Mouse (Mus musculus) thymus, postnatal 25 days (tissue): ENCODE measurements around the gene Cep72.
"Not testable (repeated sequence)": the region's sequence is repeated elsewhere in the genome, so short reads cannot be mapped to it uniquely, and the experiment has no call there.

ENCODE experiments used
- DNase-seq: peaks from one replicate; pipeline ENCODE4 v3.0.0; 2022

The Cep72 gene

DNA sequence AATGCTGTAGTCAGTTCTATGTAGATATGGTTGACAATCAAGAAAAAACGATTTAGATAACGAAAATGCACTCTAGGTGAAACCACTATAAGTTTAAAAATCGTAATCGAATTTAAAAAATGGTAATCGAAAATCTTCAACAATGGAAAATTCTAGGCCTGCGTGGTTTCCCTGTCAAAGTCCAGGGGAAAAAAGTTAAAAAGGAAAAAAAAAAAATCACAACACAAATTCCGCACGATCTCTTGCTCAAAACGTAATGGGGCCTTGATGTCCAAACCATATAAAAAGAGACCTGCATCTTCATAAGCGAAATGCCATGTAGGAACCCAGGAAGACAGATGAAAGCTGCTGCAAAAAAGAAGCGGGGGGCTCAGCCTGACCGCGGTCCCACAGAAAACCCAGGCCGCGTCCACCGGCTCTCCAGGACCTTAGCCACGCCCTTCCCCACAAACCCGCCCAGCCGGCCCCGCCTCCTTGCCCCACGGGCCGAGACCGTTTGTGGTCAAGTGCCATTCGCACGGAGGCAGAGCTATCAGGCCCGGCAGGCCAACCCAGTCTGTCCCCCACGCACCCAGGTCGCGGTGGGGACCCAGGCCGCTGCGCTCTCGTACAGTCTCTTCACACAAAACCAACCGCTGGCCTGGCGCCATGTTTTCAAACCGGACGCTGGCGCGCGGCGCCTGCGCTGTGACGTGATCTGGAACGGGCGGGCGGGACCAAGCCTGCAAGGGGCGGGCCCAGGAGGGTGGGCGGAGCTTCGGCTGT lies at the start of gene Cep72:
TSS of gene Cep72 (minus strand) at position 687 of the 765 bp plus-strand sequence.
- peak; percentile 93 for DNase-seq

GRCm38 (mm10) chr13:74107410-74107809 lies 45.3 kb upstream of the Cep72 start:
- DNase-seq, result no peak

DNA sequence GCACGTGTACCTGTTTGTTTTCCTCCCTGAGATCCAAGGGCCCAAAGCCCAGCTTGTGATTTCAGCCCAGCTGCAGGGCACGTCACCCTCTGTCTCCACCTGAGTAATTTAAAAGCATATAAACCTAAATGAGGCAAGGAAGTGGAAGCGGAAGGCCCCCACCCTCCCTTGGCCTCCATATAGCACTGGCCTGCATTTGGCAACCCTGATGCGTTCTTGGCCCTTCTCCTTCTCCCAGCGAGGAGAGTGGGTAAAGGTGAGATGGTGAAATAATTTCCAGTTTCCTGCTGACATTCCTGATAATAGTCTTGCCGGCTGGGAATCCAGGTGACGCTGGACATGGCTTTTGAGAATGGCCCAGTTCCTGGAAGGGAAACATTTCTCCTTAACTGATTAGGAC lies 42.3 kb upstream of the Cep72 start:
- no peak for DNase-seq

DNA sequence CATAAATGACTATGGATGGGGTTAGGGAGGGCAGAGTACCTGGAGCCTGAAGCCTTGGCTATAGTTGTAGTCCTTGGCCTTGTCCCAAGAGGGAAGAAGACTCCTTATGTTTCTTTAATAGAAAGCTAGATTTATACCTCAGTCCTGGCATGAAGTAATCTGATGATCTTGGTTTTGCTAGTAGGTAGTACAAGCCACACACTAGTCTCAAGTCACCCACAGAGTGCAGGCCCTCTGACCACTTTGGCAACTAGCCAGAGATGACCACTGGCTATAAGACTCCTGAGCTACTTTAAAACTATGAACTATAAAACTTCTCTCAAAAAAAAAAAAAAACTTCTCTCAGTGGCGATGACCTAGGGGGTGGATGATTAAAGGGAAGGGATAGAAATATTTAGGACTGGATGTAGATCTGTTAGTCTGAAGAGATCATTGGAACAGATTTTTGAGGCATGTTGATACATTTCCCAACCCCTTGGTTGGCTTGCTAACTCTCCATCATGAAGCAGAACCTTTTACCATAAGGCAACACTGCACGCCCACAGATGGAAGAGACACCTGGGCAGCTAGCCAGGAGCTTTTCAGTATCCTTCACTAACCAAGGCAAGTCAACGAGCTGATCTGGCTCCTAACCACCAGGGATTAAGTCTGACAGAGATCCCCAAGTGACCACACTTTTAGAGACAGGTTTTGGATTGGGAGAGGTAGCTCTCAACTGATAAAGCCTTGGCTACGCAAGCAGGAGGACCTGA lies 40.9 kb upstream of the Cep72 start:
- no peak for DNase-seq

DNA sequence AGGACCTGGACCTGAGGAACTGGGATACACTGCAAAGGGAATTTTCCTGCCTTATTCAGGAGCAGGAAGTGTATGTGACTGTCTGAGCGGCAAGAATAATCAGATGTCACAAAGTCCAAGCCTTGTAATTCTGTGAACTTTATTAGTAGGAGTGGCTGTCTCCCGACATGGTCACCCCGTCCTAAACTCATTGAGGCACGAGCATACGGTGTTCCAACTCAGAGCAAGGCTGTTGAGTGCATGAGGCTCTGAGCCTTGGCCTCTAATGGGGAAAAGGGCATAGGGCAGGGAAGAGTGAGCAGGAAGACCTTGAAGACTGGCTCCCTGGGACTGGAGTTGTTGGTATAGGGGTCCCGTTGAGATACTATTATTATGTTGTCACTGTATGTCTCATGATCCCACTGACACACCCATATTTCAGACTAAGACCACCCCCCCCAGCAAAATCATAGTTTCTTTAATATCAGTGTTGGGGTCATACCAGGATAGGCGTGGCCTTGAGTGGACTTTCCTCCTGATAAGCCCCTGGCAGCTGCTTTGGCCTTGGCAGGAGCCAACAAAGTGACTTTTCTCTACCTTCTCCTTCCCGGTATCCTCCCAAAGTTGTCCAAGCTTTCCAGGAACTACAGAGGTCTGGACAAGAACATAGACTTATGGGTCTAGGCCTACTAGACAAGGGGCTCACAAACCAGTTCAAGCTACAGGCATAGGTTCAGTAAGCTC lies 40.2 kb upstream of the Cep72 start:
- DNase-seq, result no peak

GRCm38 (mm10) chr13:74098913-74099312 lies 36.8 kb upstream of the Cep72 start:
- DNase-seq, result no peak

- peak; percentile 42 for DNase-seq
Measured at GRCm38 (mm10) chr13:74096715-74097363, 34.7 kb upstream of the Cep72 start.

DNA sequence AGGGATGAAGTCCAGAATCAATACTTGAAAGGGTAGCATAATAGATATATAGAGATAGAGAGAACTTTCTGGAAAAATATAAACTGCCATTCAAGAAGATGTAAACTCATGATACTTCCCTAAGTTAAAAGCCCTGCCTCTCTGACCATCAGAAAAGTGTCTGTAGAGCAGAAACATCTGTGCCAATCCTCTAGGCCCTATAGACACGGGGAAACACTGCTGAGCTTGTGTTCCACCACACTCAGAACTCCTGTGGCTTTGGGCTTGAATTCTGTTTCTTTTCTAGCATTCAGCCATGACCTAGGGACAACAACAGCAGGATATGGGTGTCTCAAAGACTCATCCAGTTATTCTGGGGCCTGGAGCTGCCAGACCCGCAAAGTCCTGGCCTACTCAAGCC lies 33.8 kb upstream of the Cep72 start:
- no peak for DNase-seq

DNA sequence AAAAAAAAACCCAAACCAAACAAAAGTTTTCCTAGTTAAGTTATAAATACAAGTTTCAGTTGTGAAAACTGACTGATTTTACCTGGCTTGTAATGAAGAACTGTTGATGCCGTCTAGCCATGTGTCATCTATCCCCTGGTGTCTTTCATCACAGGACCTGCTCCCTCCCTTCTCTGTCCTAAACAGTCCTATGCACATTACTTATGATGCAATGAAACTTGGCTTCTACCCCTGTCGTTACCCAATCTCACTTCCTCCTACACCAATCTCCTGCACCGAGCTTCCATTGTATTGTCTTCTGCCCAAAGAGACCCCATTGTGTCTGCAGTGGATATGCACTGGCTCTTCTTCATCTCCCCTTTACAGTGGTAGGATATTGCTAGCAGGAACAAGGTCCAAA lies 28.2 kb upstream of the Cep72 start:
- DNase-seq, result no peak

GRCm38 (mm10) chr13:74073369-74073768 lies 11.3 kb upstream of the Cep72 start:
- no peak for DNase-seq

- DNase-seq, result no peak
Measured at GRCm38 (mm10) chr13:74071714-74072113, 9.6 kb upstream of the Cep72 start.

- not testable (repeated sequence) for DNase-seq
Measured at GRCm38 (mm10) chr13:74071244-74071643, 9.1 kb upstream of the Cep72 start.

- no peak for DNase-seq
Measured at GRCm38 (mm10) chr13:74066576-74066975, 4.5 kb upstream of the Cep72 start.

DNA sequence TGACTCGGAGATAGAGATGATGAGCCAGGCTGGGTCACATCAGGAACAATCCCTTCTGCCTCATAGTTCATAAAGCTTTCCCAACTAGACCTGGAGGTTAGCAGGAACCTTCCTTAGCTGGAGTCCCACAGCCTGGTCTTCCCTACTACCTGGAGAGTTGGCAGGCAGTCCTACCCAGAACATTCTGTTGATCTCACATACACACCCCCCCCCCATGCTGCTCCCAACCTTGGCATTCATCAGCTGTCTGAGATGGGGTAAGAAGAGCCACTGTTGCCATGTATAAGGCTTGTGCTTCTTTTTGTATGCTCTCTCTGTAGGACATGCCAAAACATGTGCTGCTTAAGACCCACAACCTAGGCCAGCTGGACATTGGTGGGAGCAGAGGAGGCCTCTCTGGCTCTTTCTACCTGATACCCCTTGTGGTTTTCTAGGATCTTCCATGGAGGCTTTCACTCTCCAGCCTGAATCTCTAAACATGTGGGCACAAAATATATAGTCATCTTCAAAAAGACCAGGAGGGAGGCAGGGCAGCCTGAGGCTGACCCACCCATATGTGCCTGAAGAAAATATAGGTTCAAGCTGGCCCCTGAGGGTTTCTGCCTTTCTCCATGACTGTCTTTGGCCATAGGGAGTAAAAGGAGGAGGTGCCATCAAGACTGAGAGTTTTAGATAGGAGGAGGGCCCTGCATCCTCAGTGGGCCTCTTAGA lies 1.4 kb upstream of the Cep72 start:
- DNase-seq, result no peak

- DNase-seq, result no peak
Measured at GRCm38 (mm10) chr13:74062378-74063128, 454 bp upstream of the Cep72 start.

DNA sequence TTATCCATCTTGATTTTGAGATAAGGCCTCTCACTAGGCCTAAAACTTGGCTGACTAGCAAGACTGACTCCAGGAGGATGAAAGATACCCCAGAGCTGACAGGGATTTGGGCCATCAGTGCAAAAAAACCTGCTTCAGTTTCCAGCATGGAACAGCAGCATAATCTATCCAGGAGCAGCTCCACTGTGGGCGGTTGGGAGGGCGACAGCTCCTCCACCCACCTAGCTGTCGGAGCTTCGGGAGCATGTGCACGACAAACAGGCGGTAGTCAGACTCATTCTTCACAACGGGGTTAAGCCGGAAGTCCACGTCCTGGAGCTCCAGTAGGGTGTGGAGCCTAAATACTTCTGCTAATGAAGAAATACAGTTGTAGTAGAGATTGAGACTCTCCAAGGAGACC lies 4.0 kb downstream of the Cep72 start:
- no peak for DNase-seq

DNA sequence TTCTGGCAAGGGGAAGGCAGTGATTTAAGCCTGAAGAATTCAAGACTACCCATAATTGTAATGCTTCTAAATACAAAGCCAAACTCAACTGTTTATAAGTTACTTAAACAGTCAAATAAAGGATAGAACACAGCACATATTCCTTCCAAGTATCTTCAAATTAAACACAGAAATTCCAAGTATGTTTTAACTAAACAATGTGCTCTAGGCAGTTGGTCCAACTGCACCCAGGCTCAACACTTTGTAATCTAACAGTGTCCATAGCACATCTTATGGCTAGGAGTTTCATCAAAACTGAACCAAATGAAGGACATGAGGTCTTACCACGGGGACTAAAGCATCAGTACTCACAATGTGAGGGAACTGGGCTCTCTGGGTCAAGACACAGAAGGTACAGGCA lies 5.9 kb downstream of the Cep72 start:
- no peak for DNase-seq

GRCm38 (mm10) chr13:74039926-74040325 lies 22.2 kb downstream of the Cep72 start:
- DNase-seq, result no peak

- DNase-seq, result no peak
Measured at GRCm38 (mm10) chr13:74035776-74036175, 26.3 kb downstream of the Cep72 start.

DNA sequence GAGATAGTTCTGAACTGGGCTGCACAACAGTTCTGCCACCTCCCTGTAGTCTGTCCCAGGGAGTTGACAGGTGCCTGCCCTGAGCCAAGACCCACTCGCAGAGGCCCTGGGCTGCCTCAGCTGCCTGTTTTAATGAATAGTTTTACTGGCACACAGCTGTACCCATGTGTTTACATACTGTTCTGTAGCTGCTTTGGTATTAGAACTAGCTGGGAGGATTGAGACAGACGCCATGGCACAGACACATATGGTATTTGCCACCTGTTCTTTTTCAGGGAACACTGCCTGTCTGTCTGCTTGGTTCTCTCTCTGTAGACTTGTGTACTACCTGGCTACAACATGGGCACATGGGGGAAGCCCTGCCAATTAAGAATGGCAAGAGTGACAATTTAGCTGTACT lies 27.3 kb downstream of the Cep72 start:
- DNase-seq, result no peak

- DNase-seq, result no peak
Measured at GRCm38 (mm10) chr13:74031133-74031532, 31.0 kb downstream of the Cep72 start.

- DNase-seq, result no peak
Measured at GRCm38 (mm10) chr13:74030691-74031090, 31.4 kb downstream of the Cep72 start.
